Mouse (Mus musculus) A20 (cell line): ENCODE data around the gene Zfp712.

Experiments
- DNase-seq: peaks from one replicate; pipeline ENCODE4 v3.0.0-alpha.2; 2011; ENCODE audit warnings: low read depth, low spot score

Zfp712 gene

DNA sequence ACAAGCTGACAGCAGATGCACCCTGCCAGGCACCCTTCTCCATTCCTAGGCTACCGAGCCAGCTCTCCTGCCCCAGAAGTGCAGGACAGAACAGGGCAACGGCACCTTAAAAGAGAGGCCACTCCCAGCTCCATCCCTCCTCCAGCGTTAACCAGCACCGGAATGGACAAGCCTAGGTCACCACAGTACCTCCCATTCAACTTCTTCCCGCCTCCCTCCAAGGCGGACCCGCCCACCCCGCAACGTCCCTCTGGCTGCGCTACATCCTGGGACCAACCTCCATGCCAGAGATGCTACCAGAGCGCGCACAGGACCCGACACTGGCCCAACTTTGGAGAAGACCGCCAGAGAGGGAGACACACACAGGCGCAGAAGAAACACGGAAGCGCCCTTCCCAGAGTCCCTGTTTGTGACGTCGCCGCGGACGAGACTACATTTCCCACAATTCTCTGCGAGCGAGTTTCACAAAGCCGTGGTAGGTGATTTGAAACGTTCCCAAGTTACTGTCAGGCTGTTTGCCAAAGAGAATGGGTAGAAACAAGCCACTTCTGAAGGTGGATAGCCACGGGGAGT, at the start of gene Zfp712:
Gene Zfp712 (minus strand): TSS at position 385 of the 573 bp plus-strand sequence.
- peak; percentile 93 for DNase-seq

DNA sequence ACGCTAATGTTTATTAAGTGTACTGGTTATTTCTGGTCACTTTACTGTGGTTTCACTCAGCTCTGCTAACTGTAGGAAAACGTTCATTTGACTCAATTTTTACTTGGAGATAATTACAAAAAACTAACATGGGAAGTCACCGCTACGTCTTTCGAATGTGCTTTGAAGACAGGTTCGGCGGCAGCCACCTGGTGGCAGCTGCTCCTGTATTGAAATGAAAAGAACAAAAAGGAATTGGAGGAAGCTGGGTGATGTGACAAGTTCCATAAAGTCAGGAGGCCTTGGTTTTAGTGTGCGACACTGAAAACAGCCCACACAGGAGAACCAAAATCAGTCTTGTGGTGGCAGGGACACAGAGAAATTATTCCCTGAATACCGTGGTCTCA, 47.8 kb upstream of the Zfp712 start:
- no peak for DNase-seq

GRCm38 (mm10) chr13:67108194-67108820, 47.3 kb upstream of the Zfp712 start, which contains the start of gene Gm28557:
Gene Gm28557 (minus strand): TSS chr13:67108604.
- DNase-seq = peak; percentile 97

GRCm38 (mm10) chr13:67107681-67108080, 46.7 kb upstream of the Zfp712 start:
- DNase-seq = no peak

- no peak for DNase-seq
Measured at GRCm38 (mm10) chr13:67097876-67098275, 36.9 kb upstream of the Zfp712 start, which contains the start of gene Zfp708. Gene Zfp708 (minus strand): TSS chr13:67097976.

DNA sequence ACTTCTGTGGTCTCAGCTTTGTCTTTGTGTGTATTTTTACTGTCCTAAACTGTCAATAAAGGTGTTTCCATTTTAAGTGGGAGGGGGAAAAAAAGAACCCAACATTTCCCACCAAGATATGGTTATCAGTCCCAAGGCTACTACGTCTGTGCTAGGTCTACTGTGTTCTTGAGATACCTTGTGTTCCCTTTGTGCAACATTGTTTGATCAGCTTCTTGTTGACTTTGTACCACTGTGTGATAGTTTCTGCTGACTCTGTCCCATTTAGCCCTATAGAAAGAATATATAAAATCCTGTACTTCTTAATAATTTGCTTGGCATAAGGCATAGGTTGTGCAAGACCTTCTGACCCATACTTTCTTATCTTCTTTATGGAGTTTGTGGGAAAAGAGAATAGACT, 29.2 kb upstream of the Zfp712 start:
- no peak for DNase-seq

GRCm38 (mm10) chr13:67081946-67082345, 21.0 kb upstream of the Zfp712 start:
- DNase-seq = no peak

- no peak for DNase-seq
Measured at GRCm38 (mm10) chr13:67081142-67081713, 20.3 kb upstream of the Zfp712 start.

DNA sequence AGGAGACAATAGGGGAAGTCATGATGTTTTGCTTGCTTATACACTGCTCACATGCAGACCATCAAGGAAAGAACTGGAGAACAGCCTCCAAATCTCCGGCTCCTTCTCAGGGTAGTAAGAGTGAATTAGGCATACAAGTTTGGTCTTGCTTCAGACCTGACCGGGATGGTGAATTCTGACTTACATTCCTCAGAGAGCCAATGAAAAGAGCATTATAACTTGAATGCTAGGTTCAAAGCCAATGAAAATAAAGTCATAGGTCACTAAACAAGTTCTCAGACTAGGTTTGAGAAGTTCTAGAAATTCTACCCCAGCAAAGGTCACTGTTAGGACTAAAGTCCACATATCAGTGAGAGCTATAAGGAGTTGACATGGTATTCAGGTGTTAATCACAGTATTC, 16.3 kb upstream of the Zfp712 start:
- no peak for DNase-seq

- no peak for DNase-seq
Measured at GRCm38 (mm10) chr13:67072786-67073185, 11.8 kb upstream of the Zfp712 start.

DNA sequence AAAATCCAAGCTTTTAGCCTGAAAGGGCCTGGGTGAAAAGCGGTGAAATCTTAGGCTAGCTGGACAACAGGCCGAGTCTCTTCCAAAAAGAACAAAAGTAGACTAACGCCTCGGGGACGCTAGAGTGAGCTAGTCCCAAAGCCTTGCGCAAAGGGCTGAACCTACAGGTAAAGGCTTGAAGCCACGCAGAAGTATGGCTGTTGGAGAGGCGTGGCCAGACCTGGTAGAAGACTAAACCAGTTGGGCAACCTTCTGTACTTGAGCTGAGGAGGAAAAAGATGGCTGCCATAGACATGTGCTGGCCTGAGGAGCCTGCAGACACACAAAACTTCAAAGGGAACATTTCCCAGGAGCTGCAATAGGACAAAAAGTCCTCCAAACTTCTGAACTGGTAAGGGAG, 4.4 kb upstream of the Zfp712 start:
- no peak for DNase-seq

DNA sequence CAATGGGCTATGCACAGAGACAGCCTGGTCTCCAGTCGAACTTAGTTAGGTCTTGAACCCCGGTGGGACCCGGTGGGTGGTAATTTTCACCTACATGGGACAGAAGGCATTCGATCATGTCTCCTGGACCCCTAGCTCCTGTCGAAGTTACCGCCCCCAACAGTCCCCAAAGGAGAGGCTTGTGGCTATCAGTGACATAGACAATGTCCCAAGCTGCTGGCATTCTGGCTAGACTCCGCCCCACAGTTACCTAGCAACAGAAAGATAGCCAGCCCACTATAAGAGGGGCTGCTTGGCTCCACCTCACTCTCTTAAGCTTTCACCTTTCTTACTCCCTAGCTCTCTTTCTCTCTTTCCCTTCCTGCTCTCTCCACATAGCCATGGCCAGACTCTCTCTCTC, 1.5 kb upstream of the Zfp712 start:
- no peak for DNase-seq

DNA sequence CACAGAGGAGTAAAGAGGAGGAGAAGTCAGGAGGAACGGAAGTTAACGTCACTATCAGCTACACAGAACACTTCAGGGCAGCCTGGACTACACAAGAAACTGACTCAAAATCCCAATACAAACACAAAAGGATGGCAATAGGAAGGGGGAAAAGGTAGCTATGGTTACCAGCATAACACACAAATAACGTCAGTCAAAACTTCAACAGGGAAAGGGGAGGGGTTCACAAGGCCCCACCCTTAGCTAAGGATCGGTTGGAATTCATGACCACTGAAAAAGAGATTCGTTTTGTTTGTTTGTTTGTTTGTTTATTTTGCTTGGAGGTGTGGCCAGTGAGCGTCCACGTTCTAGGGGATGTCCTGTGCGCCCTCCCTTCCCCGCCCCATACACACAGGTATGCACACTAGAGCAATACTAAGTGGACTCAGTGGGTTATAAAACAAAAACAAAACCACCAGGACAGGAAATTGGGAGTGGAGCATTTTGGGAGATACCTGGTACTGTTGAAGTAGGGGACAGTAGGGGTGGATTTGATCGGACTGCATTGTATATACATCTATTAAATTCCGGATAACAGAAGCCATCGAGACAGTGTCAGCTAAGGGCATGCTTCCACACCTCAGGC, 697 bp downstream of the Zfp712 start:
- DNase-seq = no peak
